Mouse (Mus musculus): ENCODE measurements around the gene 1700034J05Rik. TPM values are rescaled to one million over a fixed set of nuclear protein-coding genes. Genes with fewer than 3 reads are reported as not detected.

The 1700034J05Rik gene
- polyA plus RNA-seq, 1 experiment from 2014 or later, result 0.08 TPM

DNA sequence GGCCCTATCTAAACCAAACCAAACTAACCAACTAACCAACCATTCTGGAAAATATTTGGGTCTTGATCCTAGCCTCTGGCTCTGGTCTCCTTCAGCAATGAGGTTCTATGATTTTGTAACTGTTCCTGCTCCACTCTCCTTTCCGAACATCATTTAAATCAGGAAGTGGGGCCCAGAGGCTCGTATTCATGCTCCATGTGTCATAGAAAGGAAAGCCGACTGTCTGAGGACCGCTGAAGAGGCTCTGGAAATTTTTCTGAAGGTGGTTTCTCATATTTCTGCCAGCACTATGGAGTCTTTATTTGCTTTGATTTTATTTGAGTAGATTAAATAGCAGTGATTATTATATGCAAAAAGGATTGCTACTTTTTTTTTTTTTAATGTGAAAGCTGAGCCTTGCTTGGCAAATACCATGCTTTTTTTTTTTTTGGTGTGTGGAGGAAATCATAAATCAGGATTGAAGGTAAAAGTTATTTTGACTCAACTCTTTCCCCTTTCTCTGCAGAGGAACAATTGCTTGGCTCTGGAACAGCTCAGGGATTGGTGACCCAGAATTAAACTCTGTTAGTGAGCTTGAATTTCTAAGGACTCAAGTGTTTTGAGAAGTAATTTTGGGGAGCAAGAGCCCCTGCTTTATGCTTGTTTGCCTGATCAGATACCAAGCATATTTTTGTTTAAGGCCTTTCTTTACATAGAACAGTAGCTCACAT lies 40.6 kb downstream of the 1700034J05Rik start:
- Histone ChIP-seq H3K4me3 (no peak overlapping the region), H3K4me1 (peaks cover 7% of the 10 kb centered on the region; the same call in 1 of the 2 replicates), H3K4me2 (no peak overlapping the region), H3K27me3 (no peaks in the 10 kb centered on the region), H3K9me3 (replicated peaks) (no peaks in the 10 kb centered on the region), H3K9ac (no peak overlapping the region), H3K36me3 (ENCODE audit: poor library complexity, severe bottlenecking) (no peaks in the 10 kb centered on the region), H3K27ac (no peak overlapping the region)
- ATAC-seq, result no peak
- 69% methylated on average over 4 of the region's 4 CpGs for WGBS

DNA sequence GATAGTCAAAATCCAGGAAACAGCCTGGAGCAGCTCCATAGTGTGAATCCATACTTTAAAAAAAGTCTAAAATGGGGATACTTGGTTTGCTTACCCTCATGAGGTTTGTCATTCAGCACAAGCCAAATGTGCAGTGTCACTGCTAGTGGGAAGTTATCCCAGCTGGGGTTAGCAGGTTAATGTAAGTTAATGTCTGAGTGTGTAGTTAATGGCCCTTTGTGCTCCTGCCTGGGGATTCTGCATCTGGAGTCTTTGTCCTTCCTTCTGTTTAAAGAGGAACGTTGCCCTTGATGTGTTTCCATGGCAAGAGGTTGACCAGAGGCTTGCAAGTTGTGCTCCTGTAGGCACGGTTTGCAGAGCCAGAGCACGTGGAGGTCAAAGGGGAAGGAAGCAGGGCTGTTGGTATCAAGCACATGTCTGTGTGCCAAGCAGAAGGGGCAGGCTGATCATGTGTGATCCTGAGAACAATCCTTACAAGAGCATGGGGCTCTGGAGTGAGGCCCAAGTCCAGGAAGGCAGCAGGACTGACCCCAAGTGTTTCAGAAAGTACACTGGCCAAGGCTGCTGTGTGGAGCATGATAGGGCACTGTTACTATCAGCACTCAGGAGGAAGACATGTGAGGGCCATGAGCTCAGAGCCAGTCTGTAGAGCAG lies 41.3 kb downstream of the 1700034J05Rik start:
- 38% methylated on average over 3 of the region's 3 CpGs for WGBS
- no peak overlapping the region for H3K4me2 ChIP-seq
- H3K4me1 ChIP-seq, result peaks cover 7% of the 10 kb centered on the region; the same call in 1 of the 2 replicates
- H3K9ac ChIP-seq, result no peak overlapping the region
- H3K27ac ChIP-seq, result no peak overlapping the region
- H3K36me3 ChIP-seq (ENCODE audit: poor library complexity, severe bottlenecking), result no peaks in the 10 kb centered on the region
- H3K4me3 ChIP-seq, result no peak overlapping the region
- H3K9me3 ChIP-seq (replicated peaks), result no peaks in the 10 kb centered on the region
- no peaks in the 10 kb centered on the region for H3K27me3 ChIP-seq
- no peak for ATAC-seq

DNA sequence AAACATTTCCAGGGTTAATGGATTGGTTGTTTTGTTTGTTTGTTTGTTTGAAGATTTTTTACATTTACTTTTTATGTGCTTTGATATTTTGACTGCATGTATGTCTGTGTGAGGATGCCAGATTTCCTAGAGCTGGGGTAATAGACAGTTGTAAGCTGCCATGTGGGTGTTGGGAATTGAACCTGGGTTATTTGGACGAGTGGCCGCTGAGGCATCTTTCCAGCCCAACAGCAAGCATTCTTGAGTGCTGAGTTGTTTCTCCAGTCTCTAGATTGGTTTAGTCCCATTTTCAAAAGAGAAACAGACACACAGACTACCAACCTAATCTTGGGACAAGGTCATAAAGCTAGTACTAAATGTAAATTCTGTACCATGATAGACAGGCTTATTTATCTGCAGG lies 43.4 kb downstream of the 1700034J05Rik start:
- Histone ChIP-seq H3K4me1 (peaks cover 11% of the 10 kb centered on the region; the same call in 1 of the 2 replicates), H3K4me2 (no peak overlapping the region), H3K27me3 (no peaks in the 10 kb centered on the region), H3K36me3 (ENCODE audit: poor library complexity, severe bottlenecking) (no peaks in the 10 kb centered on the region), H3K4me3 (no peak overlapping the region), H3K27ac (no peak overlapping the region), H3K9me3 (replicated peaks) (no peaks in the 10 kb centered on the region), H3K9ac (no peak overlapping the region)
- 97% methylated on average over 2 of the region's 2 CpGs for WGBS
- no peak for ATAC-seq

DNA sequence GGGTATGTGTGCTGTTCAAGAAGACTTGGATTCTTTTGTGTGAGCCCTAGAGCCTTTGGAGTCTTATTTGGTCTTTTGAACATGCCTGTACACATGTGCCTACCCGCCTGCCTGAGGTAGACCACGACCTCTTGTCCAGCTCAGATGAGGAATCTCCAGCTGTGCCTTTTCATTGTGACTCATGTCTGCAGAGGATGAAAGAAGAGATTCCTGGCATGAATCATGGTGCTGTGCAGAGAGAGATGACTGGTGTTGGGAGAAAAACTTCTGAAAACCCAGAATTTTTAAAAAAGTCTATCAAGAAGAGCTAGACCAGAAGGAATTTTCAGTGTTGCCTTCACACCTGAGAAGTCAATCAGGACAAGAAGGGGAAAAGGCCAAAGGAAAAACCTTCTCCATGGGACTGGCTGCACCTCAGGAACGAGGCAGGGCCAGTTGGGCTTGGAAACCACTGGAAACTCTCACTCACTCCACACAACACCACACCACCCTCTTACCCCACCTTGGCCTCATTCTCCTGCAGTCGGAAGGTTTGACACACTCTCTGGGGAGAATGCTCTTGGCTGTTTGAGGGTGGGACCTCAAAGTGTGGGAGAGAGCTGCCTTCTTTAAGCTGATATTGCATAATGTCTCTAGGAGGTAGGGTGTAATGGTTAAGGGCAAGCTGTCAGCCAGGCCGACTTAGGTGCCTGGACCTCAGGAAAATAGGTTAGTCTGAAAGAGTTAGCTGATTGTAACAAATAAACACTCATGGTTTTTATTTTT lies 44.3 kb downstream of the 1700034J05Rik start:
- Histone ChIP-seq H3K27ac (no peak overlapping the region), H3K9me3 (replicated peaks) (no peaks in the 10 kb centered on the region), H3K9ac (no peak overlapping the region), H3K27me3 (no peaks in the 10 kb centered on the region), H3K36me3 (ENCODE audit: poor library complexity, severe bottlenecking) (no peaks in the 10 kb centered on the region), H3K4me1 (0 out of 2 replicates have a peak, but pooled peaks cover 8% of the 10 kb centered on the region), H3K4me3 (no peak overlapping the region), H3K4me2 (no peak overlapping the region)
- no peak for ATAC-seq
- WGBS, result 88% methylated on average over 5 of the region's 5 CpGs

- Histone ChIP-seq H3K4me3 (no peak overlapping the region), H3K9me3 (replicated peaks) (no peaks in the 10 kb centered on the region), H3K27ac (no peak overlapping the region), H3K36me3 (ENCODE audit: poor library complexity, severe bottlenecking) (no peaks in the 10 kb centered on the region), H3K9ac (no peak overlapping the region), H3K4me1 (0 out of 2 replicates have a peak, but pooled peaks cover 8% of the 10 kb centered on the region), H3K4me2 (no peak overlapping the region), H3K27me3 (no peaks in the 10 kb centered on the region)
- 82% methylated on average over 2 of the region's 2 CpGs for WGBS
- no peak for ATAC-seq
Measured at GRCm38 (mm10) chr6:146908801-146909200, 45.4 kb downstream of the 1700034J05Rik start.

GRCm38 (mm10) chr6:146907795-146908190 lies 46.4 kb downstream of the 1700034J05Rik start:
- H3K27me3 ChIP-seq, result no peaks in the 10 kb centered on the region
- no peaks in the 10 kb centered on the region for H3K9me3 ChIP-seq (replicated peaks)
- no peaks in the 10 kb centered on the region for H3K36me3 ChIP-seq (ENCODE audit: poor library complexity, severe bottlenecking)
- no peak overlapping the region for H3K4me2 ChIP-seq
- H3K4me3 ChIP-seq, result no peak overlapping the region
- no peak overlapping the region for H3K9ac ChIP-seq
- H3K4me1 ChIP-seq, result 0 out of 2 replicates have a peak, but pooled peaks cover 8% of the 10 kb centered on the region
- no peak for ATAC-seq
- WGBS, result 100% methylated on average over 1 of the region's 1 CpGs
- no peak overlapping the region for H3K27ac ChIP-seq

DNA sequence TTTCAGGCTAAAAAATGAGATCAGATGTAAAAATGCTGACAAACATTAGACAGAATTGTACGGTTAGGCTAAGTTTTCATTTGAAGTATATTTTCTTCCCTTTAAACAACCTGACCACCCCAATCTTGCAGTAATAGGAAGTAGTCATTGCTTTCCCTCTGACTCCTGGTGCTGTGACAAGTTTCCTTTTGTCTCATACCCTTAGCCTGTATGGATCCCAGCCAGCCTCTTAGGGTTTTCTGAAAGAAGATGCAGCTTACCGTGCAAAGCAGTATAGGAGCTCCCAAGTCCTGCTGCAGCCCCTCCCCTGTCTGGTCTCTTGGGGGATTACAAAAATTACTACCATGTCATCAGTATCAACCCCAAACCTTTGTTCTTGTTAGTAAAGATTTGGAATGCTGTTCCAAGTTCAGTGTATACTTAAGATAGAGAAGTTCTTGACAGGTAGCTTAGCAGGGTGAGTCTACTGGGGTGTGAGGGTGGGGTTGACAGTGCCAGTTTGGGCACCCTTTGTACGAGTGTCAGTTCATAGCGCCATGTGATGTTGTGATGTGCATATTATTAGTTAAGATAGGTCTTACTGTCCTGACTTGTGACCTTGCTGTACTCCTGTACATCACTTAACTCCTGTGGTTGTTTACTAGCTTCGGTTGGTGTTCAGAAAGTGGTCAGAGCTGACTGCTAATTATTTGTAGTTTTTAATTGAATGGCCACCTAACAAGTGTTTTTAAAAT lies 47.0 kb downstream of the 1700034J05Rik start:
- H3K27me3 ChIP-seq, result no peaks in the 10 kb centered on the region
- H3K9ac ChIP-seq, result no peak overlapping the region
- H3K4me1 ChIP-seq, result 0 out of 2 replicates have a peak, but pooled peaks cover 8% of the 10 kb centered on the region
- no peak overlapping the region for H3K4me2 ChIP-seq
- 77% methylated on average over 5 of the region's 5 CpGs for WGBS
- H3K36me3 ChIP-seq (ENCODE audit: poor library complexity, severe bottlenecking), result no peaks in the 10 kb centered on the region
- H3K9me3 ChIP-seq (replicated peaks), result no peaks in the 10 kb centered on the region
- no peak for ATAC-seq
- H3K27ac ChIP-seq, result no peak overlapping the region
- H3K4me3 ChIP-seq, result no peak overlapping the region

GRCm38 (mm10) chr6:146906000-146906786 lies 48.0 kb downstream of the 1700034J05Rik start:
- H3K4me1 ChIP-seq, result 0 out of 2 replicates have a peak, but pooled peaks cover 8% of the 10 kb centered on the region
- no peak overlapping the region for H3K4me2 ChIP-seq
- H3K9ac ChIP-seq, result no peak overlapping the region
- WGBS, result 87% methylated on average over 3 of the region's 3 CpGs
- no peak for ATAC-seq
- no peaks in the 10 kb centered on the region for H3K9me3 ChIP-seq (replicated peaks)
- no peaks in the 10 kb centered on the region for H3K27me3 ChIP-seq
- no peak overlapping the region for H3K27ac ChIP-seq
- no peaks in the 10 kb centered on the region for H3K36me3 ChIP-seq (ENCODE audit: poor library complexity, severe bottlenecking)
- H3K4me3 ChIP-seq, result no peak overlapping the region

DNA sequence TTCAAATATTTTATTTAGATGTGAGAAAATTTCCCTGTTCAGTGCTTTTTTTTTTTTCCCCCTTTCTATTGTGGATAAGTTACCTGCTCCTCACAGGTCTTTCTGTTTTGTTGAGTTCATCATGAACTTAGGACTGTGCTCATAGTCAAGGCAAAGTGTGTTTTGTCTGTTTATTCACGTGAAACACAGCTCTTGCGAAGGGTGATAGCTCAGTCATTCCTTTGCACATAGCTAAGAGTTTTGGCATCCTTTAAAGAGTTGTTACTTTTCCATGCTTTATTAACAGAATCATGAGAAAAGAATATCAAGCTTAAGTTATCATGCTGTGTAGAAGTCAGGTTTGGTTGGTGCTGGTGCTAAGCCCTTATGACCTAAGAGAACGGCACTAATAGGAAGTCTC lies 49.5 kb downstream of the 1700034J05Rik start:
- H3K27ac ChIP-seq, result no peak overlapping the region
- H3K9me3 ChIP-seq (replicated peaks), result no peaks in the 10 kb centered on the region
- WGBS, result 80% methylated on average over 3 of the region's 3 CpGs
- no peak for ATAC-seq
- H3K36me3 ChIP-seq (ENCODE audit: poor library complexity, severe bottlenecking), result no peaks in the 10 kb centered on the region
- H3K4me3 ChIP-seq, result no peak overlapping the region
- no peak overlapping the region for H3K4me2 ChIP-seq
- no peaks in the 10 kb centered on the region for H3K27me3 ChIP-seq
- 0 out of 2 replicates have a peak, but pooled peaks cover 8% of the 10 kb centered on the region for H3K4me1 ChIP-seq
- no peak overlapping the region for H3K9ac ChIP-seq

DNA sequence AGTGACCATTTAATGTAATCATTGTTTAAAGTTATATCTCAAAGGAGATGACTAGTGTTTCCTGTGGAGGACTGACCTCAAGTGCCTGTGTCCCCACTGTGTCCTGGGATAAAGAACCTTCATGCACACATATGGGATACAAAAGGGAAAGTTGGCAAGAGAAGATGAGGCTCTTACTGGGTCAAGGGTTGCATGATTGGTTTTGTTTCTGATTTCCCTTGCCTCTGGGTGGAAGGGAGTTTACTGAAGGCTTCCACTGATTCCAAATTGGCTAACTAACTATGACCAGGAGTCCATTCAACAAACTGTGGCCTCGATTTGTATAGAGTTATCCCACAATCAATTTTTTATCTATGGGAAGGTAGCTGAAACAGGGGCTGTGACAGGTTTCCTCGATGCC lies 50.6 kb downstream of the 1700034J05Rik start:
- no peak overlapping the region for H3K4me2 ChIP-seq
- H3K9me3 ChIP-seq (replicated peaks), result no peaks in the 10 kb centered on the region
- no peak overlapping the region for H3K9ac ChIP-seq
- WGBS, result 87% methylated on average over 2 of the region's 2 CpGs
- H3K4me3 ChIP-seq, result no peak overlapping the region
- H3K4me1 ChIP-seq, result 0 out of 2 replicates have a peak, but pooled peaks cover 8% of the 10 kb centered on the region
- no peaks in the 10 kb centered on the region for H3K27me3 ChIP-seq
- H3K36me3 ChIP-seq (ENCODE audit: poor library complexity, severe bottlenecking), result no peaks in the 10 kb centered on the region
- no peak for ATAC-seq
- H3K27ac ChIP-seq, result no peak overlapping the region

DNA sequence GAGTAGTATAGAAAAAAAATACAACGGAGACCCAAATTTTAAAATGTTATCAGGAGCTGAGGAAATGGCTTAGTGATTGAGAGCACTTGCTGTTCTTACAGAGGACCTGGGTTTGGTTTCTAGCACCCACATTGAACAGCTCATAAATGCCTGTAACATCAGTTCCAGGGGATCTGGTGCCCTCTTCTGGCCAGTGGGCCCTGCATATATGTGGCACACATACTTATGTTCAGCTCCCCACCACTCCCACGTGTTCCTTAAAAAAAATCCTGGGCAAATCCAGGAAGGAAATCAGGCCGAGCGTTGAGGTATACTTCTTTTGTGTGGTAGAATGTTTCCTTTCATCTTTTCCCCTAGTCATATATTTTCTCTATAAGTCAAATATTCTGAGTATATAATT lies 52.3 kb downstream of the 1700034J05Rik start:
- WGBS, result 97% methylated on average over 4 of the region's 4 CpGs
- Histone ChIP-seq H3K9ac (no peak overlapping the region), H3K9me3 (replicated peaks) (no peaks in the 10 kb centered on the region), H3K27me3 (no peaks in the 10 kb centered on the region), H3K4me1 (0 out of 2 replicates have a peak, but pooled peaks cover 3% of the 10 kb centered on the region), H3K27ac (no peak overlapping the region), H3K4me2 (no peak overlapping the region), H3K4me3 (no peak overlapping the region), H3K36me3 (ENCODE audit: poor library complexity, severe bottlenecking) (no peaks in the 10 kb centered on the region)
- ATAC-seq, result no peak

Measured in forebrain, embryonic 13.5 days (tissue).